Mouse (Mus musculus) neutrophil, adult 5-6 weeks (primary cell): ENCODE results near the gene Cln6. TPM values are rescaled to one million over a fixed set of nuclear protein-coding genes. Genes with fewer than 3 reads are reported as not detected.
A peak's percentile ranks its signal among the peaks of the same experiment; 100 is the strongest.
"Not testable (repeated sequence)": the region's sequence is repeated elsewhere in the genome, so short reads cannot be mapped to it uniquely, and the experiment has no call there.

ENCODE experiments used
- ATAC-seq: fragments of 151-379, 151-347 bp; 2 replicates; pipeline ENCODE4 v1.8.0; 2017; ENCODE audit warnings: mild to moderate bottlenecking, moderate TSS enrichment; ENCODE audit not compliant: insufficient number of reproducible peaks, poor library complexity, low FRiP score, severe bottlenecking; ENCODE audit errors: extremely low read depth
- total RNA-seq: library from RNA; stranded (forward); fragments of 200-1000 nt; gene quantifications from 2 replicates; pipeline ENCODE4 v1.2.3, GENCODE M21; 2017

Cln6 gene
- total RNA-seq, 1 experiment from 2014 or later, result 0.70 TPM

- ATAC-seq, result no peak
Observed at GRCm38 (mm10) chr9:62827939-62828652, 10.5 kb upstream of the Cln6 start.

- peak; percentile 94 for ATAC-seq
Observed at GRCm38 (mm10) chr9:62828662-62829086, 9.9 kb upstream of the Cln6 start.

- no peak for ATAC-seq
Observed at GRCm38 (mm10) chr9:62829877-62830276, 8.7 kb upstream of the Cln6 start.

GRCm38 (mm10) chr9:62834906-62835305, 3.7 kb upstream of the Cln6 start:
- ATAC-seq, result no peak

- ATAC-seq, result no peak
Observed at GRCm38 (mm10) chr9:62835705-62836446, 2.7 kb upstream of the Cln6 start.

- no peak for ATAC-seq
Observed at GRCm38 (mm10) chr9:62837611-62838010, 974 bp upstream of the Cln6 start.

- ATAC-seq, result no peak
Observed at GRCm38 (mm10) chr9:62838146-62838505, 459 bp upstream of the Cln6 start.

GRCm38 (mm10) chr9:62839172-62839770, 686 bp downstream of the Cln6 start:
- no peak for ATAC-seq

- no peak for ATAC-seq
Observed at GRCm38 (mm10) chr9:62843356-62844024, 4.9 kb downstream of the Cln6 start.

- no peak for ATAC-seq
Observed at GRCm38 (mm10) chr9:62844461-62844860, 5.9 kb downstream of the Cln6 start.

GRCm38 (mm10) chr9:62847694-62848093, 9.1 kb downstream of the Cln6 start:
- peak; percentile 75 for ATAC-seq

- ATAC-seq, result no peak
Observed at GRCm38 (mm10) chr9:62848641-62849040, 10.1 kb downstream of the Cln6 start.

- no peak for ATAC-seq
Observed at GRCm38 (mm10) chr9:62851571-62851970, 13.0 kb downstream of the Cln6 start.

- no peak for ATAC-seq
Observed at GRCm38 (mm10) chr9:62854483-62854882, 15.9 kb downstream of the Cln6 start.

- no peak for ATAC-seq
Observed at GRCm38 (mm10) chr9:62857216-62857615, 18.6 kb downstream of the Cln6 start.

GRCm38 (mm10) chr9:62857719-62858261, 19.2 kb downstream of the Cln6 start, which contains the start of gene Calml4:
TSS of gene Calml4 (plus strand) at chr9:62858080.
- ATAC-seq, result no peak

GRCm38 (mm10) chr9:62858266-62859019, 19.9 kb downstream of the Cln6 start:
- ATAC-seq, result no peak

GRCm38 (mm10) chr9:62860102-62860501, 21.5 kb downstream of the Cln6 start:
- not testable (repeated sequence) for ATAC-seq
